Mouse (Mus musculus): Measurements from ENCODE around the gene P2rx6.

- TF ChIP-seq CTCF (IDR thresholded peaks at IDR 0.05) (no peak), EP300 (IDR thresholded peaks at IDR 0.05) (no peak)
Observed at GRCm38 (mm10) chr16:17584555-17584954, 22.9 kb downstream of the P2rx6 start.
